Mouse (Mus musculus): ENCODE results near the gene Slc4a4. TPM values are rescaled to one million over a fixed set of nuclear protein-coding genes. Genes with fewer than 3 reads are reported as not detected.

Slc4a4 gene
- total and polyA plus RNA-seq, 2 experiments = 12.0 to 30.2 TPM

GRCm38 (mm10) chr5:88972277-88972676 is 85.7 kb downstream of the Slc4a4 start:
- H3K4me3 ChIP-seq (ENCODE audit: insufficient read depth, low read depth, low read length) = no peak overlapping the region
- DNase-seq (ENCODE audit: extremely low read depth, low read depth, low spot score) = no peak
- 63% methylated on average over 7 of the region's 7 CpGs for WGBS
- peaks cover 3% of the 10 kb centered on the region; the same call in 1 of the 2 replicates for H3K79me2 ChIP-seq (ENCODE audit: control insufficient read depth, insufficient read depth, low read length)
- no peaks in the 10 kb centered on the region; the same call in 1 of the 2 replicates for H3K36me3 ChIP-seq (ENCODE audit: control insufficient read depth, insufficient read depth, low read length)
- H3K9ac ChIP-seq (ENCODE audit: low read depth, low read length) = no peak overlapping the region
- no peaks in the 10 kb centered on the region for H3K4me1 ChIP-seq (ENCODE audit: control insufficient read depth, insufficient read depth, low read length)
- no peaks in the 10 kb centered on the region for H3K27me3 ChIP-seq (ENCODE audit: control insufficient read depth, insufficient read depth, low read length)
- TF ChIP-seq POLR2A (IDR thresholded peaks at IDR 0.05; ENCODE audit: extremely low read depth, insufficient read depth, low read length) = no peak
- no peak for TF ChIP-seq CTCF (IDR thresholded peaks at IDR 0.05; ENCODE audit: low read depth, low read length)
- no peak overlapping the region for H3K27ac ChIP-seq (replicated peaks; ENCODE audit: insufficient read depth, low read depth, low read length)

DNA sequence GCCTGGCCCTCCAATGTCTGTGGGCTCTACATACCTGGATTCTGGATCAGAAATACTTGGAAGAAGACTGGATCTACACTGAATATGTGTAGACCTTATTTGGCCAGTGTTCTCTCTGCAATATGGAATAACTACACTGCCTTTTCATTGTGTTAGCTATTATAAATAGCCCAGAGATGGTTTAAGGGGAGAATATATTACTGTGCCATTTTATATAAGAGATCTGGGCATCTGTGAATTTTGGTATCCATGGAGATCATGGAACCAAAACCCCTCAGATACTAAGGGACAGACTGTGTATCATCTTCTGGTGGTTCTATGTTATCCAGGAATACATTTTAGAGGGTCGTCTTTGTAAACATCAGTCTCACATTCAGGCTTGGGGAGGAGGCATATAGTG is 86.5 kb downstream of the Slc4a4 start:
- Histone ChIP-seq H3K36me3 (ENCODE audit: control insufficient read depth, insufficient read depth, low read length) (no peaks in the 10 kb centered on the region; the same call in 1 of the 2 replicates), H3K27me3 (ENCODE audit: control insufficient read depth, insufficient read depth, low read length) (no peaks in the 10 kb centered on the region), H3K4me3 (ENCODE audit: insufficient read depth, low read depth, low read length) (no peak overlapping the region), H3K9ac (ENCODE audit: low read depth, low read length) (no peak overlapping the region), H3K27ac (replicated peaks; ENCODE audit: insufficient read depth, low read depth, low read length) (no peak overlapping the region), H3K79me2 (ENCODE audit: control insufficient read depth, insufficient read depth, low read length) (peaks cover 3% of the 10 kb centered on the region; the same call in 1 of the 2 replicates), H3K4me1 (ENCODE audit: control insufficient read depth, insufficient read depth, low read length) (no peaks in the 10 kb centered on the region)
- WGBS = 95% methylated on average over 1 of the region's 1 CpGs
- DNase-seq (ENCODE audit: extremely low read depth, low read depth, low spot score) = no peak
- TF ChIP-seq CTCF (IDR thresholded peaks at IDR 0.05; ENCODE audit: low read depth, low read length) (no peak), POLR2A (IDR thresholded peaks at IDR 0.05; ENCODE audit: extremely low read depth, insufficient read depth, low read length) (no peak)

GRCm38 (mm10) chr5:88975694-88976093 is 89.1 kb downstream of the Slc4a4 start:
- H3K27ac ChIP-seq (replicated peaks; ENCODE audit: insufficient read depth, low read depth, low read length) = no peak overlapping the region

GRCm38 (mm10) chr5:88976428-88976827 is 89.8 kb downstream of the Slc4a4 start:
- Histone ChIP-seq H3K79me2 (ENCODE audit: control insufficient read depth, insufficient read depth, low read length) (peaks cover 3% of the 10 kb centered on the region; the same call in 1 of the 2 replicates), H3K9ac (ENCODE audit: low read depth, low read length) (no peak overlapping the region), H3K27ac (replicated peaks; ENCODE audit: insufficient read depth, low read depth, low read length) (no peak overlapping the region), H3K4me3 (ENCODE audit: insufficient read depth, low read depth, low read length) (no peak overlapping the region), H3K36me3 (ENCODE audit: control insufficient read depth, insufficient read depth, low read length) (no peaks in the 10 kb centered on the region; the same call in 1 of the 2 replicates), H3K27me3 (ENCODE audit: control insufficient read depth, insufficient read depth, low read length) (no peaks in the 10 kb centered on the region), H3K4me1 (ENCODE audit: control insufficient read depth, insufficient read depth, low read length) (peaks cover 2% of the 10 kb centered on the region; the same call in 1 of the 2 replicates)
- 87% methylated on average over 3 of the region's 3 CpGs for WGBS
- DNase-seq (ENCODE audit: extremely low read depth, low read depth, low spot score) = no peak
- no peak for TF ChIP-seq POLR2A (IDR thresholded peaks at IDR 0.05; ENCODE audit: extremely low read depth, insufficient read depth, low read length)
- no peak for TF ChIP-seq CTCF (IDR thresholded peaks at IDR 0.05; ENCODE audit: low read depth, low read length)

More at GRCm38 (mm10) chr5:88975694-88976093, 89.1 kb downstream of the Slc4a4 start:
- Histone ChIP-seq H3K4me3 (ENCODE audit: insufficient read depth, low read depth, low read length) (no peak overlapping the region), H3K9ac (ENCODE audit: low read depth, low read length) (no peak overlapping the region), H3K27me3 (ENCODE audit: control insufficient read depth, insufficient read depth, low read length) (no peaks in the 10 kb centered on the region), H3K36me3 (ENCODE audit: control insufficient read depth, insufficient read depth, low read length) (no peaks in the 10 kb centered on the region; the same call in 1 of the 2 replicates), H3K79me2 (ENCODE audit: control insufficient read depth, insufficient read depth, low read length) (peaks cover 3% of the 10 kb centered on the region; the same call in 1 of the 2 replicates), H3K4me1 (ENCODE audit: control insufficient read depth, insufficient read depth, low read length) (no peaks in the 10 kb centered on the region)
- no peak for DNase-seq (ENCODE audit: extremely low read depth, low read depth, low spot score)
- TF ChIP-seq CTCF (IDR thresholded peaks at IDR 0.05; ENCODE audit: low read depth, low read length) (no peak), POLR2A (IDR thresholded peaks at IDR 0.05; ENCODE audit: extremely low read depth, insufficient read depth, low read length) (no peak)

DNA sequence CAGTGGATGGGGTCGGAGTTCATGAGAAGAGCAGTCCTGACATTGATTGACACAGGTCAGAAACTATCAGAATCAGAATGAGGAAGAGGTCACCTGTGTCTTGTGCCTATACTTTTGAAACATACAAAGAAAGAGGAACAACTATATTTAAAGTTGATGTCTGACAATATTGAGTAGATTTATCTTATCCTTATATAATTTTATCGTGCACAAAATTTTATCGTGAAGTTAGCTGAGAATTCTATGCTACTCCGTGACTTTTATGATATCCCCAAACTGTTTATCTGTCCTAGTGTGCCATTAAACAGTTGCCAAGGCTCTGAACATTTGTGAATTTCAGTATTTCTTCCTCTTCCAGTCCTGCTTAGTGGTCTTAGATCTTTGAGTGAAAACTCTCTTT is 94.1 kb downstream of the Slc4a4 start:
- Histone ChIP-seq H3K79me2 (ENCODE audit: control insufficient read depth, insufficient read depth, low read length) (peaks cover 3% of the 10 kb centered on the region; the same call in 1 of the 2 replicates), H3K9ac (ENCODE audit: low read depth, low read length) (no peak overlapping the region), H3K27ac (replicated peaks; ENCODE audit: insufficient read depth, low read depth, low read length) (no peak overlapping the region), H3K4me1 (ENCODE audit: control insufficient read depth, insufficient read depth, low read length) (peaks cover 2% of the 10 kb centered on the region; the same call in 1 of the 2 replicates), H3K36me3 (ENCODE audit: control insufficient read depth, insufficient read depth, low read length) (no peaks in the 10 kb centered on the region), H3K4me3 (ENCODE audit: insufficient read depth, low read depth, low read length) (no peak overlapping the region), H3K27me3 (ENCODE audit: control insufficient read depth, insufficient read depth, low read length) (no peaks in the 10 kb centered on the region)
- TF ChIP-seq POLR2A (IDR thresholded peaks at IDR 0.05; ENCODE audit: extremely low read depth, insufficient read depth, low read length) (no peak), CTCF (IDR thresholded peaks at IDR 0.05; ENCODE audit: low read depth, low read length) (no peak)
- 82% methylated on average over 4 of the region's 4 CpGs for WGBS
- no peak for DNase-seq (ENCODE audit: extremely low read depth, low read depth, low spot score)

DNA sequence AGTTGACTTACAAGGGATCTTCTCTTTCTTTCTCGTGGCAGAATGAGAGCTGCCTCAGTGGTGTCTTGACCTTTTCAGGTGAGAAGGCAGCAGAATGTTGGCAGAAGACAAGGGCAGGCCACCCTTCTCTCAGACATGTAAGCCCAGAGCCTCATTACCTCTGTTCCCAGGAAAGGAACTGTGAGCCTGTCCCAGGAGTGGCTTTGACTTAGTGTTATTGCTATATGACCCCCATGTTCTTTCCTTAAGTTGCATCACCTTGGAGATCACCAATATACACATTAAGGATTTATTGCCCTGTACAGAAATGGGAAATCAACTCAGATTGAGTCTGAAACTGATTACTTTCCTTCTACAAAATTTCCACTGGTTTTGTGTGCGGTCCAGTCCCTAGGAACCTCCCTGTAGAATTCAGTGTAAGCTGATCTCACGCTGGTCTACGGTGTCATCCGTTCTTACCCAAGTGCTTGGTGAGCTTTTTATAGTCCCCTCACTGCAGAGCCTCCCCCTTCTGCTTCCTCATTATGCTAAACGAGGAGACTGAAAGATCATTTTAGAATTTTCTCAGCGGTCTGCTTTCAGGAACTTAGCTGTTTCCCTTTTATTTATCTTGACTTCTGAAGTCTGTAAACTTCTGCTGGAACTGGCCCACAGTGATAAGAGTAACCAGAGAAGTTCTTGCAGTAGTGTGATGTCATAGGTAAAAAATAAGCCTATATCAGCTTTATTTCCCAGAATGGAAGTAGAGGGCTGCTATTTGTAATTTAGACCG is 94.8 kb downstream of the Slc4a4 start:
- H3K27ac ChIP-seq (replicated peaks; ENCODE audit: insufficient read depth, low read depth, low read length) = no peak overlapping the region
- H3K36me3 ChIP-seq (ENCODE audit: control insufficient read depth, insufficient read depth, low read length) = no peaks in the 10 kb centered on the region
- H3K4me3 ChIP-seq (ENCODE audit: insufficient read depth, low read depth, low read length) = no peak overlapping the region
- no peak overlapping the region for H3K9ac ChIP-seq (ENCODE audit: low read depth, low read length)
- H3K27me3 ChIP-seq (ENCODE audit: control insufficient read depth, insufficient read depth, low read length) = no peaks in the 10 kb centered on the region
- peaks cover under 1% of the 10 kb centered on the region; the same call in 1 of the 2 replicates for H3K79me2 ChIP-seq (ENCODE audit: control insufficient read depth, insufficient read depth, low read length)
- TF ChIP-seq POLR2A (IDR thresholded peaks at IDR 0.05; ENCODE audit: extremely low read depth, insufficient read depth, low read length) (no peak), CTCF (IDR thresholded peaks at IDR 0.05; ENCODE audit: low read depth, low read length) (no peak)
- WGBS = 73% methylated on average over 8 of the region's 8 CpGs
- H3K4me1 ChIP-seq (ENCODE audit: control insufficient read depth, insufficient read depth, low read length) = peaks cover 2% of the 10 kb centered on the region; the same call in 1 of the 2 replicates
- DNase-seq (ENCODE audit: extremely low read depth, low read depth, low spot score) = peak; percentile 31
